Mouse (Mus musculus) lung, postnatal 10 days (tissue): ENCODE results near the gene Htra2.

Source experiments
- DNase-seq: peaks from one replicate; pipeline ENCODE4 v3.0.0; 2021

Htra2 gene

GRCm38 (mm10) chr6:83003850-83004249, 51.2 kb downstream of the Htra2 start:
- no peak for DNase-seq

- no peak for DNase-seq
These were observed 52.0 kb downstream of the Htra2 start for GRCm38 (mm10) chr6:83003082-83003481.
